Mouse (Mus musculus) brain, embryonic 14.5 days (tissue): Measurements from ENCODE around the gene Armc9.

Experiments
- CTCF ChIP-seq: fragments of 200-500 bp; IDR thresholded peaks from 2 replicates; pipeline ENCODE4 v1.5.1; 2012; ENCODE audit warnings: inconsistent platforms, mild to moderate bottlenecking, moderate library complexity, borderline replicate concordance; ENCODE audit not compliant: insufficient read depth, insufficient read length; ENCODE audit errors: extremely low read depth
- POLR2A ChIP-seq: fragments of 200-500 bp; IDR thresholded peaks from 2 replicates; pipeline ENCODE4 v1.6.1; 2012; ENCODE audit warnings: mild to moderate bottlenecking, inconsistent platforms, borderline replicate concordance; ENCODE audit not compliant: poor library complexity, insufficient read depth, insufficient read length, severe bottlenecking; ENCODE audit errors: extremely low read depth

DNA sequence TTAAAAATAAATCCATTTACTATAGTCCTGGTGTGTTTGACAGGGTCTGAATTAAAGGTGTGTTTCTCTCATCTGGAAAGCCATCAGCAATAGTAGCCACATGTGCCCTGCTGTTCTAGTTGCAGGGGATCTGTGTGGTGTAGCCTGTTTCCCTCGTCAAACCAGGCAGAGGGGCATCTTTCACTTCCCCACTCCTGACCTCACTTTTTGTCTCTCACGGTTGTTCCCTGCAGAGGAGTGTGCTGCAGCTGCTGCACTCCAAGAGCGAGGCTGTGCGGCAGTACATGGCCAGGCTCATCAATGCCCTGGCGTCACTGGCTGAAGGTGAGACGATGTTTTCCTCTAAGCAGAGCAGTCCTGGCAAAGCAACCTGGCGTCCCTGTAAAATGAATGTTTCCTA lies 39.5 kb downstream of the Armc9 start:
- TF ChIP-seq POLR2A = no peak
- TF ChIP-seq CTCF = no peak
